ENCODE assay signal across 8 mouse cellular contexts in genomic region chrX:53056627-53057026, GRCm38 (mm10).
A peak's percentile ranks its signal among the peaks of the same experiment; 100 is the strongest.
DNase-seq lines count a peak whose midpoint lies in the region; ATAC-seq and TF ChIP-seq lines count a peak whose summit lies in the region.

No protein-coding gene starts in this region.

- no peaks in the 10 kb centered on the region for H3K9me3 ChIP-seq in forebrain, postnatal 0 days (ENCODE audit: low read length)
- no peaks in the 10 kb centered on the region for H3K9me3 ChIP-seq in intestine, embryonic 15.5 days
- no peaks in the 10 kb centered on the region for H3K9me3 ChIP-seq in liver, embryonic 16.5 days (replicated peaks; ENCODE audit: control insufficient read depth, low read length)
- H3K9me3 ChIP-seq in neural tube, embryonic 13.5 days, result no peaks in the 10 kb centered on the region

- peak; percentile 60 to 79 for DNase-seq in adrenal gland, adult (ENCODE audit: inconsistent age in 2 of 2, low spot score in 1 of 2)
- DNase-seq in adrenal gland, postnatal 4 days (ENCODE audit: low spot score in 2 of 2), result no peak
- peak; percentile 50 for DNase-seq in forebrain, postnatal 0 days
- DNase-seq in frontal cortex, postnatal 25 days (ENCODE audit: low spot score in 2 of 2), result no peak

- 30% methylated on average over 33 of the region's 33 CpGs for WGBS in forebrain, postnatal 0 days
- WGBS in intestine, embryonic 15.5 days, result 9% methylated on average over 31 of the region's 33 CpGs
- 19% methylated on average over 31 of the region's 33 CpGs for WGBS in liver, embryonic 16.5 days (ENCODE audit: insufficient replicate concordance)
- WGBS in neural tube, embryonic 13.5 days, result 12% methylated on average over 25 of the region's 33 CpGs

- H3K4me1 ChIP-seq in forebrain, postnatal 0 days (ENCODE audit: insufficient read depth), result no peaks in the 10 kb centered on the region
- 0 out of 2 replicates have a peak, but pooled peaks cover 2% of the 10 kb centered on the region for H3K4me1 ChIP-seq in intestine, embryonic 15.5 days (replicated peaks)
- no peaks in the 10 kb centered on the region; the same call in 1 of the 2 replicates for H3K4me1 ChIP-seq in liver, embryonic 16.5 days (ENCODE audit: control insufficient read depth, low read depth, low read length)
- peaks cover 12% of the 10 kb centered on the region; the same call in 1 of the 2 replicates for H3K4me1 ChIP-seq in neural tube, embryonic 13.5 days (replicated peaks)

- H3K9ac ChIP-seq in forebrain, postnatal 0 days, result peak overlapping the region; percentile 52
- H3K9ac ChIP-seq in intestine, embryonic 15.5 days, result peak overlapping the region; percentile 60
- peak overlapping the region; percentile 67 for H3K9ac ChIP-seq in liver, embryonic 16.5 days (ENCODE audit: low read depth, low read length)
- H3K9ac ChIP-seq in neural tube, embryonic 13.5 days, result peak overlapping the region; percentile 71

- no peaks in the 10 kb centered on the region; the same call in 1 of the 2 replicates for H3K27me3 ChIP-seq in forebrain, postnatal 0 days (ENCODE audit: insufficient read depth, low read length)
- H3K27me3 ChIP-seq in intestine, embryonic 15.5 days (replicated peaks), result 0 out of 2 replicates have a peak, but pooled peaks cover 2% of the 10 kb centered on the region
- peaks cover 28% of the 10 kb centered on the region for H3K27me3 ChIP-seq in liver, embryonic 16.5 days (ENCODE audit: control insufficient read depth, insufficient read depth, low read depth, low read length)
- peaks cover 58% of the 10 kb centered on the region for H3K27me3 ChIP-seq in neural tube, embryonic 13.5 days

- peak overlapping the region; percentile 68 for H3K4me2 ChIP-seq in forebrain, postnatal 0 days (ENCODE audit: low read depth)
- H3K4me2 ChIP-seq in intestine, embryonic 15.5 days (replicated peaks), result peak overlapping the region; percentile 62
- peak overlapping the region; percentile 83 for H3K4me2 ChIP-seq in liver, embryonic 16.5 days (ENCODE audit: low read depth, low read length)
- H3K4me2 ChIP-seq in neural tube, embryonic 13.5 days, result peak overlapping the region; percentile 67

- H3K36me3 ChIP-seq in forebrain, postnatal 0 days (ENCODE audit: insufficient read depth), result no peaks in the 10 kb centered on the region
- H3K36me3 ChIP-seq in intestine, embryonic 15.5 days, result no peaks in the 10 kb centered on the region
- no peaks in the 10 kb centered on the region for H3K36me3 ChIP-seq in liver, embryonic 16.5 days (ENCODE audit: control insufficient read depth, insufficient read depth)
- no peaks in the 10 kb centered on the region for H3K36me3 ChIP-seq in neural tube, embryonic 13.5 days

- H3K4me3 ChIP-seq in forebrain, postnatal 0 days (ENCODE audit: low read depth, low read length), result peak overlapping the region; percentile 46
- H3K4me3 ChIP-seq in intestine, embryonic 15.5 days (replicated peaks), result peak overlapping the region; percentile 55
- H3K4me3 ChIP-seq in liver, embryonic 16.5 days (ENCODE audit: low read depth, low read length), result peak overlapping the region; percentile 67
- H3K4me3 ChIP-seq in neural tube, embryonic 13.5 days, result peak overlapping the region; percentile 45

- ATAC-seq in activated CD4-positive, CD25-positive, alpha-beta regulatory T cell, adult 4 months, result peak; percentile 13
- ATAC-seq in forebrain, postnatal 0 days, result peak; percentile 37
- ATAC-seq in intestine, embryonic 15.5 days, result peak; percentile 51
- ATAC-seq in liver, embryonic 16.5 days (ENCODE audit: low read depth), result peak; percentile 52
- peak; percentile 45 for ATAC-seq in neural tube, embryonic 13.5 days (ENCODE audit: low read depth)

- peak overlapping the region; percentile 50 for H3K27ac ChIP-seq in forebrain, postnatal 0 days (ENCODE audit: low read depth, low read length)
- peak overlapping the region; percentile 91 for H3K27ac ChIP-seq in intestine, embryonic 15.5 days
- peak overlapping the region; percentile 77 for H3K27ac ChIP-seq in liver, embryonic 16.5 days (ENCODE audit: low read length)
- peak overlapping the region; percentile 71 for H3K27ac ChIP-seq in neural tube, embryonic 13.5 days (replicated peaks)

- TF ChIP-seq CTCF in forebrain, postnatal 0 days (IDR thresholded peaks at IDR 0.05; ENCODE audit: low read depth), result no peak

Comparison
In these comparisons a context has a peak if more than half of its experiments do, and no peak if none do; other contexts are left out.
1. DNase-seq: peak in adrenal gland, adult (2 of 2) and forebrain, postnatal 0 days (single experiment); none in adrenal gland, postnatal 4 days (0 of 2) and frontal cortex, postnatal 25 days (0 of 2).
2. Peak in every context shown above with its lines, with median percentiles within 50 percentile points of each other: ATAC-seq, H3K27ac ChIP-seq, H3K4me2 ChIP-seq, H3K4me3 ChIP-seq and H3K9ac ChIP-seq.